Comparison of ENCODE assay signal across 9 mouse cellular contexts in the genomic region with DNA sequence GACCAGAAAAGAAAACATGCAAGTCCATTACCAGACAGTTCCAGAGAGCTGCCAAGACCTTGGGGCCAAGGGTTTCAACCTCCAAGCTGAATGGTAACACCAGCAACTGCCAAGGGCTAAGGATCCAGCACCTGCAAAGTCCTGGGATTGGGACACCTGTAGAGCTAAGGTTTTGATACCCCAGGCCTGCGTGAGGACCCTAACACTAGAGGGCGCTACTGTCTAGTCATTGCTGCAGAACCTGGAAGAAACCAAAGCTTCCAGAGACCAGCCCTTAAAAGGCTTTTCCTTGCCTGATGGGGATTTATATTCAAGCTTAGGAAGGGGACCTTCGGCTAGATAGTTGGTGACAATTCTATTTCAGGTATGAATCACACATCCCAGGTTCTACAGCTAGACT.
DNase-seq lines count a peak whose midpoint lies in the region; ATAC-seq lines count a peak whose summit lies in the region.
"Had no signal": no experiment of that assay in that cellular context is flagged by ENCODE, and none has a peak within 500 bp of the region (broad histone marks: within the 10 kb centered on the region; RNA-seq: fewer than 3 reads in every experiment).

No protein-coding gene starts in this region.

- H3K4me2 ChIP-seq in midbrain, embryonic 16.5 days (ENCODE audit: low read length), result no peak overlapping the region

- no peak overlapping the region for H3K27ac ChIP-seq in midbrain, embryonic 10.5 days (replicated peaks)
- no peak overlapping the region for H3K27ac ChIP-seq in midbrain, embryonic 16.5 days (ENCODE audit: low read length)

- H3K4me1 ChIP-seq in midbrain, embryonic 10.5 days, result peaks cover 8% of the 10 kb centered on the region; the same call in 1 of the 2 replicates
- H3K4me1 ChIP-seq in midbrain, embryonic 16.5 days (ENCODE audit: control insufficient read depth, insufficient read depth, low read length), result no peaks in the 10 kb centered on the region

- no peak overlapping the region for H3K9ac ChIP-seq in midbrain, embryonic 16.5 days (ENCODE audit: low read depth, low read length)

- H3K27me3 ChIP-seq in midbrain, embryonic 10.5 days (ENCODE audit: low read depth, poor library complexity, severe bottlenecking), result no peaks in the 10 kb centered on the region
- no peaks in the 10 kb centered on the region for H3K27me3 ChIP-seq in midbrain, embryonic 16.5 days (ENCODE audit: control insufficient read depth, insufficient read depth, low read depth, low read length)

- no peak overlapping the region for H3K4me3 ChIP-seq in midbrain, embryonic 10.5 days
- H3K4me3 ChIP-seq in midbrain, embryonic 16.5 days (ENCODE audit: low read depth, low read length), result no peak overlapping the region

- H3K9me3 ChIP-seq in midbrain, embryonic 10.5 days (replicated peaks), result no peaks in the 10 kb centered on the region
- H3K9me3 ChIP-seq in midbrain, embryonic 16.5 days (replicated peaks; ENCODE audit: control insufficient read depth, low read length, poor library complexity, severe bottlenecking), result no peaks in the 10 kb centered on the region

- ATAC-seq in CD4-positive, CD25-positive, alpha-beta regulatory T cell, adult 4 months, result no peak
- no peak for ATAC-seq in midbrain, embryonic 16.5 days

- no peaks in the 10 kb centered on the region for H3K36me3 ChIP-seq in midbrain, embryonic 10.5 days
- no peaks in the 10 kb centered on the region for H3K36me3 ChIP-seq in midbrain, embryonic 16.5 days (ENCODE audit: control insufficient read depth, insufficient read depth, low read length)

- peak; percentile 27 for DNase-seq in CD4-positive, CD25-positive, alpha-beta regulatory T cell, adult 2 months (ENCODE audit: low read depth, low spot score)
- DNase-seq in midbrain, embryonic 10.5 days (ENCODE audit: low spot score), result peak; percentile 17
- DNase-seq in embryo, embryonic 10.5 days (ENCODE audit: low spot score), result peak; percentile 57
- peak; percentile 25 for DNase-seq in lung, postnatal 14 days
- no peak for DNase-seq in Muller cell, postnatal 12 days (ENCODE audit: inconsistent ontology term)
- DNase-seq in spleen, postnatal 36 days (ENCODE audit: low spot score in 2 of 2), result no peak
- DNase-seq: cerebellum, adult 11-12 months had no signal

- WGBS in midbrain, embryonic 10.5 days, result 60% methylated on average over 3 of the region's 3 CpGs
- WGBS in midbrain, embryonic 16.5 days, result 61% methylated on average over 3 of the region's 3 CpGs

Comparison
In these comparisons a context has a peak if more than half of its experiments do, and no peak if none do; other contexts are left out.
1. DNase-seq: peak in CD4-positive, CD25-positive, alpha-beta regulatory T cell, adult 2 months (single experiment), midbrain, embryonic 10.5 days (single experiment), embryo, embryonic 10.5 days (single experiment) and lung, postnatal 14 days (single experiment); none in Muller cell, postnatal 12 days (single experiment) and spleen, postnatal 36 days (0 of 2).